Mouse (Mus musculus) lung, postnatal 10 days (tissue): ENCODE data around the gene Rragc.
"Not testable (repeated sequence)": the region's sequence is repeated elsewhere in the genome, so short reads cannot be mapped to it uniquely, and the experiment has no call there.

ENCODE experiments used
- DNase-seq: peaks from one replicate; pipeline ENCODE4 v3.0.0; 2021

Rragc gene

DNA sequence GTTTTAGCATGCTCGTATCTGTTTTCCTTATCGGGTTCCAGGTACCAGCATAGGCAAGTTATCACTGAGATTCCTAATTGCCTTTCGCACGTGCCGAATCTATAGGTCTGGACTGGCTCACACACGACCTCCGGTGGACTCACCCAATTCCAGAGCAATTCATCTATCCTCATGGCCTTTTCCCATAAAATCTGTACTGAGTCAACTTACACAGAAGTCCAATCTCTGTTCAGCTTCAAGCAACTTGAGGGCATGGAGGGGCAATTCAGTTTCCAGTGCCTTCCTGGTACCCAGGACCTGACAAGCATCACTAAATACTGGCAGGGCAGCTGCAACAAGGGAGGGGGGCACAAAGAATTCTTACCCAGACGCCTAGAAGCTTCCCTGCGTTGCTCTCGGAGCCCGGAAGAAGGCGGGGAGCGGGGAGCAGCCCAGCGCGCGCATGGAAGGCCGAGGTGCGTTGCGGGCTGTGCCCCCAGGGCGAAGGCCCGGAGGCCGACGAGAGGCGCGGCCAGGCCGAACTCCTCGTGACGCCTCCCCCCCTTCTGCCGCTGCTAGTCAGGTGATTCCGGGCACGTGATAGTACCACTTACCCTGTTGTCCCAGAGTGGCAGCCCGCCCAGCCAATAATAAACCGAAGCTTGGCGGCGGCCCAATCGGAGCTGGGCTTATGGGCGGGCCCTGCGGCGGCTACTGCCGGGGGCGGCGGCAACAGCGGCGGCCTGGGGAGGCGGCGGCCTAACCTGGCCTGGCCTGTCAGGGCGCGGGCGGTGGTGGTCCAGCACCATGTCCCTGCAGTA is at the start of gene Rragc:
Rragc (plus strand) TSS at position 699 of the 800 bp plus-strand sequence.
- peak; percentile 100 for DNase-seq

DNA sequence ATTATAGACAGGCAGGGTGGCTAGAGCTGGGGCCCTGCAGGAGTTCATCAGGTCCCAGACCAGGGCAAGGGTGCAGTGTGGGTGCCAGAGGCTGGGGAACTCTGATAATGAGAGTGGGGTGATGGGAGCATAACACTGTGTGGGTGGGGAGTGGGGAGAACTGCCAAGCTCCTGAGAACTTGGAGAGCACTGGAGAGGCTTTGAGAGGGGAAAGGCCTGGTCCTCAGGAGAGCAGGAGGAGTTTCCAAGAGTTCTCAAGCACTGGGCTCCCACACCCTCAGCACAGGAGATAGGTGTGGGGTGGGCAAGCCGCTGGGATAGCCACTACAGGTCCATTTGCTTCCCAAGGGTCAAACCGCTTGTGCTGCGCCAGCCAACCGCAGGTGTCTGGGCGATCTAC is 23.5 kb upstream of the Rragc start:
- peak; percentile 69 for DNase-seq

DNA sequence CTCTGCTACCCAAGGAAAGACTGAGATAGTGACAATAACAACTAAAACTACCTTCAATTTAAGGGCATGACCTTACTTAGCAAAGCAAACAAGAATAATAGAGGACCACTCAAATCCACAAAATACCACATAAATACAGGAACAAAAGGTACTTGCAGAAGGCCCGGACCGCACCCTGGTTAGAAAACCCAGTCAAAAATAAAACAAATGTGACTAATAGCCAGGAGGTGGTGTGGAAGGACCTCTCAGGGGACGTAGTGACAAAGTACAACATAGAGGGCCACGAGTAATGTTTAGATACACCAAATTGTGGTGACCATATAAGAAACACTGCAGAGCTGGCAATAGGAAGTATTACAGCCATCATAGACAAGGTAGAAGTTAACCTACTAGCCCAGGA is 23.0 kb upstream of the Rragc start:
- DNase-seq, result no peak

DNA sequence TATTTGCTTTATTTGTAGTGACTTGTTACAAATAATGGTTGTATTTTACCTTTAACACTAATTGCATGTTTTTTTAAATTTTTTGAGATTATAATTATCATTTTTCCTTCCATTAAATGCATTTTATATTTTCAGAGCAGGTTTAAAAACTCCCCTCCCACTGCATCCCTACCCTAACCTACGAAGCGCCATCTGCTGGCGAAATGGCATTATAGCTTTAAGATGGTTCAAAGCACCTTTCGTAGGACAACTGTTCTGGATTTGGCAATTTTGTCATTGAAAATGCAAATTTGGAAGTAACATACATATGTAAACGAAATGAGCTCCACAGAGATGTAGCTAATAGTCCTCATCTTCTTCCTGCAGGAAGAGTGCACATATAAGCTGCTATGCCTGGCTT is 18.6 kb upstream of the Rragc start:
- DNase-seq, result peak; percentile 70

DNA sequence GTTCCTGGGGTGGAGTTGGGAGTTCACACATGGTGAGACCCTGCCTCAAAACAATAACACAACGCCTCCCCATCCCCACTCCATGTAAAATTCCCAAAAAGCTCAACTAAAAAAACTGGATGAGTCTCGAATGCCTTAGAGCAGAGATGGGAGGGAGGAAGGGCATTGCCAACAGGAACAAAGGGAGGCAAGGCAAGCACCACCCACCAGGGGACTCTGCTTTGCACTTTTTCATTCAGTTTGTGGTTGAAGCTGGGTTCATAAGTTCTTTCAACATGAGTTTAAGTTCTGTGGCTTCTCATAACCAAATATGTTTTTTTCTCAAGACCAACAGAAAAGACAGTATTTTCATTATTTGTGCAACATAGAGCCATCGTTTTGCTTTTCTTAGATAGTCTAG is 13.8 kb upstream of the Rragc start:
- DNase-seq, result no peak

DNA sequence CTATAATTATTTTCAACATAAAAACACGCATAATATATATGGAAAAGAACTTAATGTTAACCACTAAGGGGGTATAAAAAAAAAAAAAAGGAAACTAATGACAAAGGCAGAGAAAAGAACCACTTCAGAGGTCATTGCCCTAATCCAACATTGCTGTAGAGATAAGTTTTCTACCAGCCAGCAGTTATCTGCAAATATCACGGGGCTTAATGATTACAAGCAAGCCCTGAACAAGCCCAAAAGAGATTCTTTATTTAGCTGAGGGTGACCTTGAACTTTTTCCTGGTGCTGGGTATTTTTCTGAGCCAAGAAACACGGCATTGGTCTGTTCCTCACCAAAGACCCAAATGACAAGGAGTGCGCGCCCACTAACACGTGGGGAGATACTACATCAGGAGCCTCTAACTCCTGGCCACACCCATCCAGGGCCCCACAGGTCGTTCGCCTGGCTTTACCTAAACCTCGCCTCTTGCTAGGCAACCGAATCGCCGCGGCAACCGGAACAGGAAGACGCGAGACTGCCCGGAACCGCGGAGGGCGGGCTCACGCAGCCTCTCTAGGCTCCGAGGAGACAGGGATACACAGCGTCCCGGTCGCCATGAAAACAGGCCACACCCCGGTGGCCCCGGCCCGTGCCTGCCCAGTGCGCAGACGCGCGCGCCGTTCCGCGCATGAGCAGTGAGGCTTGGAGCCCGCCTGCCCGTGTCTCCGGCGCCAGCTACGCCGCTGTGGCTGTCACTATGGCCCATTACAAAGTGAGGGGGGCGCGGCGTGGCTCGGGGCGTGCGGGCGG is 12.7 kb upstream of the Rragc start, which contains the start of gene Mycbp:
Mycbp (plus strand) TSS at position 500 of the 793 bp plus-strand sequence.
- DNase-seq, result peak; percentile 99

DNA sequence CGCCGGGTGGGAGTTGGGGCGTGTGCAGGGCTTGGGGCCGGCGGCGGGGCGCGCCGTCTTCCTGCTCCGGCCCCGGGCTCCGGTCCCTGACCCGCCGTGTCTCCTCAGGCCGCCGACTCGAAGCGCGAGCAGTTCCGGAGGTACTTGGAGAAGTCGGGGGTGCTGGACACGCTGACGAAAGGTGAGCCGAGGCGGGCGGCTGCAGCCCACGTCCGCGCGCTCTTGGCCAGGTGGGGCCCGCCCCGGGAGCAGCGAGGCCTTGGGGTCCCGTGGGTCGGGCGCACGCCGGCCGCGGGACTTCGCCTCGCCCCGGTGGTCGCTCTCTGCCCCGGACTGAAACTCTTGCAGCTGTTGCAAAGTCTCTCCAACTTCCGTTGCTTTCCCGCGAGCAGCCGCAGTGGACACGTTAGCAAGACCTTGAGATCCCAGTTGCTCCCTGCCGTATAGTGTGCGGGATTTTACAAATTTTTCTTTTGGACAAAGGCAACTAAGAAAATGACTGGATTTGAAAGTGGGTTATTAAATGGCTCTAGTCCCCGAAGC is 12.0 kb upstream of the Rragc start:
- DNase-seq, result peak; percentile 47

DNA sequence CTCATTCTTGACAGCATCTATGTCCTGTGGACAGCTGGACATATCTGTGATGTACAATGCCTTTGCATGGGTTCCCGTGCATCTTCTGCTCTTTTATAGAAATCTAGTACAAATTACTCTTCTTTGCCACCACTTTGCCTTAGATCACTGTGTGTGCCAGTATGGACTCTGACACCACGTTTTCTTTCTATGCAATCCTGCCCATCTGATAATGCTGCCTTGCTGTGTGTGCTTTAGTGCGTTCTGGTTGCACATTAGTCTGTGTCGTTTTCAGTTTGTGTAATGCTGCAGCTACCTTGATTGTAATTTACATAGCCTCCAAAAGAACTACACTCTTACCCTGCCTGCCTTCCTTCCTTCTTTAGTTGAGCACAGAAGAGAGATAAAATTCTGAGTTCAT is 5.7 kb upstream of the Rragc start:
- no peak for DNase-seq

DNA sequence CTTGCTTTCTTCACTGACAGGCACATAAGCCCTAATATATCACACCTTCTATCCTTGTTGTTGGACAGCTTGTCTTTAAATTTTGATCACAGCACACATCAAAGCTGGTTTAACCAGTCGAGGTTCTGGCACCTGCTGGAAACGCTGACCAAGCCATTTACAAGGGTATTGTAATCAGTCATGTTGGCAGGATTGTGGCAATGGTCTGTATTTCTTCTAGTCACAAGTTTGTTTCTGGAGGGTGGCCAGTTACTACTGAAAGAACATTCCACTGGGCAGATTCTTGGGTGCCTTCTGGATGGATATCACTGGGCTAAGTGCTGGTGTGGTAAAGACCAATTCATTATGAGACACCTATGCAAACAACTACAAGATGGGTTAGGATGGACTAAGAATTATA is 4.8 kb upstream of the Rragc start:
- no peak for DNase-seq

DNA sequence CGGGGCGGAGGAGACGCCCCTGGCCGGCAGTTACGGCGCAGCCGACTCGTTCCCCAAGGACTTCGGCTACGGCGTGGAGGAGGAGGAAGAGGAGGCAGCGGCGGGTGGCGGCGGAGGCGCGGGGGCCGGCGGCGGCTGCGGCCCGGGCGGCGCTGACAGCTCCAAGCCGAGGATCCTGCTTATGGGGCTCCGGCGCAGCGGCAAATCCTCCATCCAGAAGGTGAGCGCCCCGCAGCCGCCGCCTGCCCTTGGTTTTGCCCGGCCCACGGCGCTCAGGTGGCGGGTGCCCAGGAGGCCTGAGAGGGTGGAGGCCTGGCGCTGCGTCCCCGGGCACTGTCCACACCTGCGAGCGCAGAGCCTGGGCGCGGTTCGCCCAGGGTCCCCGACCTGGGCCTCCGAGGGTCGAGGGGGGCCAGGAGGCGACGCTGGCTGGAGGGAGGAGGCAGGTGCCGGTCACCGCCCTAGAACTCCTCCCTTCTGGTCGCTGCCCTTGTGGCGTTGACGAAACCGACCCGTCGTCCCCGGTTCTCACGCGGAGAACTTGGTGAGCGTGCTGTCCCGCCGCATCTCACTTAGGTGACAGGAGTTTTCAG is 398 bp downstream of the Rragc start, which contains the start of gene 4930535I16Rik:
4930535I16Rik (minus strand) TSS at position 475 of the 593 bp plus-strand sequence.
- DNase-seq, result peak; percentile 49

DNA sequence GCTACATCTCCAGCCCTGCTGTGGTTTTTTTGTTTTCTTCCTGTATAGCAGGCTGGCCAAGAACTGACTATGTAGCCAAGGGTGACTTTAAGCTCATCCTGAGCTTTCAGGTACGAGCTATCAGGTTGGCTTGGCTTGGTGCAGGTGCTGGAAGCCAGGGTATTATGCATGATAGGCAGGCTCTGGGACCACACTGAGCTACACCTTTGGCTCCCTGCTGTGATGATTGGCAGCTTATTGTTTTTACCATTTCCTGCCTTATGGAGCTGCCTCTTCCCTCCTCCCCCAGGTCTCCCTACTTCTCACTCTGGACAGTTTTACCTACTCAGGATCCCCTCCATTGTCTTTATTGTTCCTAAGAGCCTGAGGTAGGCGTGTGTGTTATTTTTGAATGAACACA is 1.6 kb downstream of the Rragc start:
- DNase-seq, result no peak

DNA sequence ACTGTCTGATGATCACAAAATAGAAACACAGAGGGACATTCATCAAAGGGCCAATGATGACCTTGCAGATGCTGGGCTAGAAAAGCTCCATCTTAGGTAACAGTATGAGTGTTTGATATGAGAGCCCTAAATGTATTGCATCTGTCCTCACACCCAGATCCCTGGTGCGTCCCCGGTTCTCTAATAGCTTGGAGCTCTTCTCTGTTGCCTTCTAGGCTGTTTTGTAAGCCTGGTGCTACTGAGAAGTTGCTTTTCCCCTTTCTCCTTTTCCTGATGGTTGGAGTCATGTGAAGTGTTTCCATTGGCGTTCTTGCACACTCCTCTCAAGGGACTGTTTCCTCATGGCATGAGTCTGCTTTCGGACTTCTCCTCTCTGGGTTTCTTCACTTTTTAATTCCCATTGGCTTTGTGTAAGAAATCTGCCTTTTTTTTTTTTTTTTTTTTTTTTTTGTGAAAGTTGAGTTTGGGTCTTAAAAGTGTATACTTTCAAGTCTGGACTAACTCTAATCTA is 3.9 kb downstream of the Rragc start:
- no peak for DNase-seq

DNA sequence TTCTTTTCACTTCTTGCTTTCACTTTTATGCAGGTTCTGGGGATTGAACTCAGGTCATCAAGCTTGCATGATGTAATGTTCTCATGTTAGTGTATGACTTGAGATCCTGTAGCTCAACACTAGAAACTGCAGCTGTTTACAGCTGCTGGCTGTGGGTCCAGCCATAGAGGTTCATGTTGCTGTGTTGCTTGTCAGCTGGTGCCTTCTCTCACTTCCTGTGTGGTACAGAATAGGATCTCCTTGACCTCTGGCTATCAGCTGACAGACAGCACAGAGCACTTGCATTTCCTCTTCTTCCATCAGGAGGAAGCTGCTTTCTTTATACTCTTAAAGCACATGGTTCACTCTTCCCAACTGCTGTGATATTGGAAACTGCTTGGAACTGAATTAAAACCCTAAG is 10.7 kb downstream of the Rragc start:
- DNase-seq, result no peak

DNA sequence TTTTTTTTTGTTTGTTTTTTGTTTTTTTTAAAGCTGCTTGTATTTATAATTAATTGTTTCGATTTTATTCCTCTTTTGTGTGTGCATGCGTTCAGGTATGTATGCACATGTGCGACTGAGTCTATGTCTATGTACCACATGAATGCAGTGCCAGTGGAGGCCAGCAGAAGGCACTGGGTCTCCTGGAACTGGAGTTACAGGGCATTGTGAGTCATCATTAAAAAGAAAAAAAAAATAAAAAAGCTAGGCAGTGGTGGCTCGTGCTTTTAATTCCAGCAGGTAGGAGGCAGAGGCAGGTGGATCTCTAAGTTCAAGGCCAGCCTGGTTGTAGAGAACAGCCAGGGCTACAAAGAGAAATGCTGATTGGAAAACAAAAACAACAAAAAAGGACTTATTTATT is 12.7 kb downstream of the Rragc start:
- DNase-seq, result no peak

DNA sequence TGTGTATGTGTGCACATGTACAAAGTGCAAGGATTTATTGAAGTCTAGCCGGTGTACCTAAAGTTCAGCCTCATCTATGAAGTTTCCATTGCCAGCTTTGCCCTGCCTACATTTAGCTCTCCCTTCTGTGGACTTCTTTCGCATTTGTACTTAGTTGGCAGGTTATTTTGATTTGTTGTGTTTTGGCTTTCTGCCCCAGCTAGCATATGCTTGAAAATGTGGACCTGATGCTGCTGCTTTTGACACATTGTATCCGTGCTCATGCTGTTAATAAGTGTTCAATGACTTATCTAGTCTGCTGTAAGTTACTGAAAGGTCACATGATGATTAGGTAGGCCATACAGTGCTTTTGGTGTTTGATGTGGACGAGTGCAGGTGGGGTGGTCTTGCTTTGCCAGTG is 17.1 kb downstream of the Rragc start:
- DNase-seq, result no peak

DNA sequence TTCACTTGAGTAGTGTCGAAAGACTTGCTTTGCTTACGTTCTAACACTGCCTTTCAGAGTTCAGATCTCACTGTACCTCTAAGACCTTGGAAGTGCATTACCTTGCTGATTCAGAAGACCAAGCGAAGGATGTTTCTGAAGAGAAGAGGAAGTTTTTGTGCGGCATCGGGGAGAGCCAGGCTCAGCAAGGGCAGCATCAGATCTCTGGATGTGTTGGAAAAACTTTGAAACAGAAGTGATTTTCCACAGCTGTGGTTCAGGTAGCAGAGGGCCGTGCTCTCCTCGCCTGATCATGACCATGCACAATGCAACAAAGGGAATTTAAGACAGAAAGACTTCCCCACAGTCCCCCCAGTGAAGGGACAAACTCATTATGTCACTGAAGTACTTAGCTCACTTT is 18.8 kb downstream of the Rragc start:
- no peak for DNase-seq

DNA sequence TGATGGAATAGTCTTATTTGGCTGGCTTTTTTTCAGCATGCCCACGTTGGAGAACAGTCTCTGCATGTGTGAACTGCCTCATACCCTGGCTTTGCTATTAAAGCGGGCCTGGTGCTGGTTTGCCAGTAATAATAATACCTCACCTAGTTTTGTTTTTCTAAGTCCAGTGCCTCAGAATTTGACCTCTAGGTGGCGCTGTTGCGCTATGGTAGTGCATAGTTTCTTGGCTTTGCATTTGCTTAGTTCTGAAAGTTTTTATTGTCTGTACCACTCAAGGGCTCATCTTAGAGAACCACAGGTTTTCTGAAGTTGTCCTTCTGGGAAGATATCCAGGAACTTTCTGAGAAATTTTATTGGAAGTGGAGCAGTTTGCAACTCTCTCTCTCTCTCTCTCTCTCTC is 22.6 kb downstream of the Rragc start:
- peak; percentile 77 for DNase-seq

DNA sequence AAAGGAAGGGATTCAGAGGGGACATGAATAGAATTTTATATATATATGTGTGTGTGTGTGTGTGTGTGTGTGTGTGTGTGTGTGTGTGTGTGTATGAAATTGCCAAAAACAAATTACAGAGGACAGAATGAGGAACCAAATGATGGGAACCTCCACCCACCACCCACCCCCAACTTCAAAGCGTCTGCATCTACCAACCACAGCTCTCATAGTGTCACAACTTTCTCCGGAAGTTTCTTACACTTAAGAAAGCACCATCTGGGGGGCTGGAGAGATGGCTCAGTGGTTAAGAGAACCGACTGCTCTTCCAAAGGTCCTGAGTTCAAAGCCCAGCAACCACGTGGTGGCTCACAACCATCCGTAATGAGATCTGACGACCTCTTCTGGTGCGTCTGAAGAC is 23.6 kb downstream of the Rragc start:
- DNase-seq, result not testable (repeated sequence)

DNA sequence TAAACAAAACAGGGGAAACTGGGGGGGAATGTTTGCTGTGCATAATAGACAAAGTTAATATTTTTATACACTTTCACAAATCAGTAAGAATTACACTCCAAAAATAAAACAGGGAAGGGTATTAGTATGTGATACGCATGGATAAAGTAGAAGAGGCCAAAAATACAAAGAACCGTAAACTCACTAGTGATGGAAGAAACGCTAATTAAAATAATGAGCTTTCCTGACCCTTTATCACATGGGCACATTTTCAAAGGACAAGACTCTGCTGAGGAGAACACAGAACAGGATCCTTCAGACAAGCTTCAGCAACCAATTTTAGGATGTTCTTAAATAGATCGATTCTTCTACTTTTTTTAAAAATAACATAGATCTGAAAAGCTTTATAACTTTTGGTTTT is 29.5 kb downstream of the Rragc start:
- DNase-seq, result no peak

DNA sequence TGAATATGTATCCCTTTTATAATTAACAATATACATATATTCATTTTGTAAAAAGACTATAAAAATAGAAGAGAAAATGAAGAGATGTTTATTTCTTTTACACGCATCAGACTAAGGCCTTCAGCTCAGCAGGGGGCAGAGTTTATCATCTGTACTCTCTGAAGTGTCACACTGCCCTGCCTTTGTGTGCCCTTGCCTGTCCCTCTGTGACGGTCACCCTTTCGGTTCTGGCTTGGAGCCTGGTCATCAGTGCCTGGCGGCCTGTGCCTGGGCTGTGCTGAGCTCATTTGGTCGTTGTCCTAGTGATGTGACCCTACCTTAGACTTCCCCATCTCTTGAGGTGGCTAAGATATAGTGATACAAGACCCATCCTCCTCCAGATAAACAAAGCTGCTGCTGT is 29.9 kb downstream of the Rragc start:
- no peak for DNase-seq

DNA sequence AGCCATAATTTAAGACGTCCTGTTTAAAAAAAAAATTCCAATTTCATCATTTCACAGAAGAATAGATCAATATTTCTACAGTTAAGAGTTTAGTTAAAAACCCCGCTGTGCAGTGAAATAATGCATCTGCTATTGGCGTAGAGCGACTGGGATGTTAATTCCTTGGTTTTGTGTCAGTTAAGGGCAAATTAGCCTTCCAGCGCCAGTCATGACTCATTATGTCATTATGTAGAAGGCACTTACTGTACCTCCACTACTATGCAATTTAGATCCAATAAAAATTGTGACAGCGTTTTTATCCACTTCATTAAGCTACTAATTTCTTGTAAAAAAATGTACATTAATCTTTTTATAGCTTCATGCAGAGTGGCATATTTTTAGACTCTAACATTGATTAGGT is 31.7 kb downstream of the Rragc start:
- no peak for DNase-seq

DNA sequence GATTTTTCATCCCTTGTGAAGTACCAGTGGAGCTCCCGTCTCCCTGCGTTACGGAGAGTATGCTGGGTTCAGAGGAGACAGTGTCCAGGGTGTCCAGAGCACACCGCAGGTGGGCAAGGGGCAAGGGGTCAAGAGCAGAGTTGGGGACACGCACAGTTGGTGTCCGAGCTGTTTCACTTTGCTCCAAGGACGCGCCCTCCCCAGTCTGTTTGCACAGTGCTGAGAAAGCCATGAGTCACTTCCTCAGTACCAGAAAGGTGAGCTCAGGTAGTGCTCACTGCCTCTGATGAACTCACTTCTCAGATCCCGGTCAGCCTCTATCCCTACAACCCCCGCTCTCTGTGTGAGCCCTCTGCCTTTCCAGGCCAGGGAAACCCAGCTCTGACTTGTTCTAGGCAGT is 32.4 kb downstream of the Rragc start:
- no peak for DNase-seq

DNA sequence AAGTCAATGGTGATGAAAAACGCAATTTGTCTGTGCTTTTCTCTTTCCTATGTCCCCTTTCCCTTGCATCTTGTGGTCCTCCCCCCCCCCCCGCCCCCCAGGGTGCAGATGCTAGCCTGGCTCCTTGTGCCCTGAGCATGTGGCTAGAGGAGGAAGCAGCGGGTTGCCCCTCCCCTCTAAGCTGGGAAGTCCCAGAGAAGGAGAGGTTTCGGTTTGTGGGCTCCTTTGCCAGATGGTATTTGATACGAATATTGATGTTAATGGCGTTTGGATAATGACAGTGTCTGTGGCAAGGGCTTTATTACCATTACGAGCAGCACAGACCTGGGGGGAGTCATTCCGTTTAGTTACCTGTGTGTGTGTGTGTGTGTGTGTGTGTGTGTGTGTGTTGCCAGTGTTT is 34.8 kb downstream of the Rragc start:
- DNase-seq, result no peak
